Mouse (Mus musculus): Measurements from ENCODE around the gene Ccdc180.

DNA sequence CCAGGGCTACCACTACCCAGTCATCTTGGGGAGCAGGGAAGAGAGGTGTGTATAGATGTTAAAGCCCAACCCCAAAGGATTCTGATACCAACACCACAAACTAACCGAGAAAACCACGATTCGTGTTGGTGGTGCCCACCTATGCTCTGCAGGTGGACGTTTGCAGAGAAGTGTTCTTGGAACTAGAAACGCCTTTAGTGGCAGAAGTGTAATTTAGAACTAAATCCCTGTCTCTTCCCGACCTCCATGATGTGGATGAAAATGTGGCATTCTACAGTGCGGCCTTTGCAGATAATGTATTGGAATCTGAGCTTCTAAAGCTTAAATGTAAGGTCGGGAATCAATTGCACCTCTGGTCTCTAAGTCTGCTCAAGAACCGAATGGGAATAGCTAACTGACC is 82.8 kb downstream of the Ccdc180 start:
- TF ChIP-seq POLR2A (IDR thresholded peaks at IDR 0.05; ENCODE audit: low read depth, low read length) (no peak), PAX5 (IDR thresholded peaks at IDR 0.05; ENCODE audit: low read length) (no peak), CTCF (conservative IDR thresholded peaks at IDR 0.05 in 1 of 2, IDR thresholded peaks at IDR 0.05 in 1 of 2; ENCODE audit: low read depth in 2 of 2, low read length in 2 of 2) (no peak), UBTF (IDR thresholded peaks at IDR 0.05; ENCODE audit: low read depth, low read length) (no peak), TBP (conservative IDR thresholded peaks at IDR 0.05; ENCODE audit: low read depth, low read length) (no peak), POLR2AphosphoS2 (IDR thresholded peaks at IDR 0.05; ENCODE audit: low read depth, low read length) (no peak), GABPA (IDR thresholded peaks at IDR 0.05; ENCODE audit: insufficient replicate concordance, low read depth, low read length) (no peak)

Measured in CH12.LX (cell line).